Mouse (Mus musculus): ENCODE data around the gene Esrrg.

- TF ChIP-seq CTCF (IDR thresholded peaks at IDR 0.05; ENCODE audit: control insufficient read depth, insufficient read depth, insufficient read length): no peak
- TF ChIP-seq USF1 (IDR thresholded peaks at IDR 0.05; ENCODE audit: low read depth): no peak
- no peak for TF ChIP-seq MYOG (IDR thresholded peaks at IDR 0.05; ENCODE audit: control insufficient read depth, extremely low read depth, insufficient read length)
- TF ChIP-seq FOSL1 (IDR thresholded peaks at IDR 0.05; ENCODE audit: insufficient read depth, low read length, poor library complexity, severe bottlenecking): no peak
- TF ChIP-seq MYOD1 (IDR thresholded peaks at IDR 0.05; ENCODE audit: control insufficient read depth, insufficient read length, low read depth): no peak
These were observed 298.8 kb downstream of the Esrrg start for GRCm38 (mm10) chr1:187907407-187907806.

All from C2C12 (cell line).